Mouse (Mus musculus) heart, adult 11 months (tissue): ENCODE data around the gene Dll1.

Experiments used
- DNase-seq: peaks from one replicate; pipeline ENCODE4 v3.0.0; 2022

Gene Dll1

GRCm38 (mm10) chr17:15325976-15326842, 50.5 kb downstream of the Dll1 start:
- no peak for DNase-seq

GRCm38 (mm10) chr17:15323191-15323834, 53.4 kb downstream of the Dll1 start:
- no peak for DNase-seq
